Mouse (Mus musculus) mouse trophoblast stem cell (cell line): Measurements from ENCODE around the gene Vti1a.

ENCODE experiments used
- in situ Hi-C, 2 experiments: fragments of 300-500 bp; cut with MseI, MboI; formaldehyde crosslinking; loops; 2 replicates in 1 of 2; 3 replicates in 1 of 2; pipeline ENCODE4 v1.15.1; 2025

Gene Vti1a

GRCm38 (mm10) chr19:55559331-55559730 is 243.2 kb downstream of the Vti1a start:
- in situ Hi-C loops: no loop called here

- in situ Hi-C loops: no loop called here
These were observed 244.1 kb downstream of the Vti1a start for GRCm38 (mm10) chr19:55560088-55560682.

- in situ Hi-C loops: no loop called here
These were observed 245.4 kb downstream of the Vti1a start for GRCm38 (mm10) chr19:55561469-55561868.

GRCm38 (mm10) chr19:55562487-55563147 is 246.5 kb downstream of the Vti1a start:
- in situ Hi-C loops: no loop called here

- in situ Hi-C loops: no loop called here
These were observed 247.1 kb downstream of the Vti1a start for GRCm38 (mm10) chr19:55563148-55563651.

- in situ Hi-C loops: no loop called here
These were observed 248.2 kb downstream of the Vti1a start for GRCm38 (mm10) chr19:55564104-55564938.

GRCm38 (mm10) chr19:55565111-55565510 is 249.0 kb downstream of the Vti1a start:
- in situ Hi-C loops: no loop called here

GRCm38 (mm10) chr19:55565523-55566369 is 249.7 kb downstream of the Vti1a start:
- in situ Hi-C loops: no loop called here

GRCm38 (mm10) chr19:55569114-55569513 is 253.0 kb downstream of the Vti1a start:
- in situ Hi-C loops: no loop called here

GRCm38 (mm10) chr19:55569894-55570293 is 253.8 kb downstream of the Vti1a start:
- in situ Hi-C loops: no loop called here

- in situ Hi-C loops: no loop called here
These were observed 254.6 kb downstream of the Vti1a start for GRCm38 (mm10) chr19:55570520-55571296.

- in situ Hi-C loops: no loop called here
These were observed 255.4 kb downstream of the Vti1a start for GRCm38 (mm10) chr19:55571486-55571885.

- in situ Hi-C loops: no loop called here
These were observed 261.4 kb downstream of the Vti1a start for GRCm38 (mm10) chr19:55577306-55578042.

GRCm38 (mm10) chr19:55578094-55579085 is 262.3 kb downstream of the Vti1a start:
- in situ Hi-C loops: no loop called here

- in situ Hi-C loops: no loop called here
These were observed 263.2 kb downstream of the Vti1a start for GRCm38 (mm10) chr19:55579310-55579709.

- in situ Hi-C loops: no loop called here
These were observed 264.1 kb downstream of the Vti1a start for GRCm38 (mm10) chr19:55580152-55580551.

GRCm38 (mm10) chr19:55580667-55581066 is 264.6 kb downstream of the Vti1a start:
- in situ Hi-C loops: no loop called here

GRCm38 (mm10) chr19:55582896-55583653 is 267.0 kb downstream of the Vti1a start:
- in situ Hi-C loops: no loop called here
